Mouse (Mus musculus) cerebellum, adult 9-11 months (tissue): ENCODE results near the gene Agtrap.
"Not testable (repeated sequence)": the region's sequence is repeated elsewhere in the genome, so short reads cannot be mapped to it uniquely, and the experiment has no call there.

Experiments used
- DNase-seq: peaks from one replicate; pipeline ENCODE4 v3.0.0; 2022

Gene Agtrap

DNA sequence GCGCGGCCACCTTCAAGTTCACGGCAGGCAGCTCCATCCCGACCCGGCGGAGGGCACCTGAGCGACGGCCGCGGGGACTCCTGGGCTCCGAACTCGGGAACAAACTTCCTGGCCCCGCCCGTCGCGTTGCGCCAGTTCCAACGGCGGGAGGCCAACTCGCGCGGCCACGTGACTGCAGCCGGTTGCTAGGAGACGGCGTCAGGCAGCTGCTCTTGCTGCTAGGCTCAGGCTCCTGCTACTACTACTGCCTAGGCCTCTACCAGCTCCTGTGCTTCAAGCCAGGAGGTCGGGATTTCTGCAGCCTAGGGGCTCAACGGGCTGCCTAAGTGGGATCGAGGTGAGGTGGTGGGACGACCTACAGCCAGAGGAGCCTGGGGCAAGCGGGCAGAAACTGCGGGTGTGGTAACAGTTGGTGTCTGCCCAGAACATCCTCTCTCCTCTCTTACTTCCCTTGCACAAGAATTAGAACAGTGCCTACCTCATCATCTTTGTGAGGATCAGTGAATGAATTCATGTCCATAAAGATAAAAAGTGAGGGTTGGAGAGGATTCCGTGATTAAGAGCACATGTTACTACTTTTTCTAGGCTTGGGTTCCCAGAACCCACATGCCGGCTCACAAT lies at the start of gene Agtrap:
TSS of gene Agtrap (minus strand) at position 125 of the 621 bp plus-strand sequence.
- DNase-seq = peak; percentile 94

DNA sequence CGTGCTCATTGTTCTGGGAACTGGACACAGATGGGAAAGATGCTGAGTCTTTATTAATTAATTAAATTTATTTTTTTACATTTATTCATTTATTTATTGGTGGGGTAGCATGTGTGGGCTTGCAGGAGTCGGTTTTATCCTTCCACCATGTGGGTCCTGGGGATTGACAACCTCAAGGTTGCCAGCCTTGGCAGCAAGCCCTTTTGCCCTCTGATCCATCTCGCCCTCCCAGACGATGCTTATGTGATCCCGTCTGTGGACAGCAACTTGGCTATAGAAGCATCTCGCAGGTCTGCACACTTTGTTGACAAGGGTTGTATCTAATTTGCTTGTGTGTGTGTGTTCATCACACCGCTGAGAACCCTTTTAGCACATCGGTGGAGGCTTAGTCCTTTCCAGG lies 49.7 kb upstream of the Agtrap start:
- DNase-seq = peak; percentile 29

DNA sequence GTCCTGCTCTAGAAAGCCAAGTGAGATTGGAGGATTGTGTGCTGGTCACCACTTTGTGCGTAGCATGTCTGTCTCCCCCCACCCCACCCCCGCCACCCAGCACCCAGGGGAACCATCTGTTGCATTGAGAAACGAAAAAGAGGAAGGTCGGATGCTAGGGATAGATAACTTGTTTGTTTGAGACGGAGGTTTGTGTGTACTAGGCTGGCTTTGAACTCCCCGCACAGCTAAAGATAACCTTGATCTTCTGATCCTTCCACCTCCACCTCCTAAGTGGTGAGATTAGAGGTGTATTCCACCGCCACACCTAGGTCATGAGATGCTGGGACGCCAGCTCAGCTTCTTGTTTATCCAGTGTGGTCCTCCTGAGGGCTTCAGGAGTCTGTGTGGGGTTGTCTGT lies 47.2 kb upstream of the Agtrap start:
- no peak for DNase-seq

DNA sequence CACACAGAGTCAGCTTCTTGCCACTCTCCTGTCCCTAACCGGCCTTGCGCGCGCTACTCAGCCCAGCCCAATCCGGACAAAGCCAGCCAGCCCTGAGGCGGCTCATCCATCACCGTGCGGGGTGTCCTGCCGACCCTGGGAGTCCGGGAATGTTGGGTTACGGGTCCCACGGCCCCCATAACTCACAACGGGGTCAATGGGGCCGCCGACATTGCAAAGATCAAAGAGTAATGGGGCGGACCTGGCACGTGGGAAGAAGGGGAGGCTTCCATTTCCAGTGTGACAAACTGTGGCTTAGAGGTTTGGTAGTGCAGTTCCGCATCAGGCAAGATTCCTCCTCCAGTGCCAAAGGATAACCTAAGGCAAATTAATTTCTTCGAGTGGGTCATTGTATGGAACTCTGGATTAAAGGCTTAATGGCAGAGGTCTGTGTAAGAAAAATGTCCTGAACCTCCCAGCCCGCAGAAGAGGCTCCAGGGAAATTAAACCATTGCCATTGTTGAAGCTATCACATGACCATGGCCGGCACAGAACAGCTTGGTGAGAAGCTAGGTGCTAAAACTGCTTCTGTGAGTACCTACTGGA lies 43.8 kb upstream of the Agtrap start:
- no peak for DNase-seq

DNA sequence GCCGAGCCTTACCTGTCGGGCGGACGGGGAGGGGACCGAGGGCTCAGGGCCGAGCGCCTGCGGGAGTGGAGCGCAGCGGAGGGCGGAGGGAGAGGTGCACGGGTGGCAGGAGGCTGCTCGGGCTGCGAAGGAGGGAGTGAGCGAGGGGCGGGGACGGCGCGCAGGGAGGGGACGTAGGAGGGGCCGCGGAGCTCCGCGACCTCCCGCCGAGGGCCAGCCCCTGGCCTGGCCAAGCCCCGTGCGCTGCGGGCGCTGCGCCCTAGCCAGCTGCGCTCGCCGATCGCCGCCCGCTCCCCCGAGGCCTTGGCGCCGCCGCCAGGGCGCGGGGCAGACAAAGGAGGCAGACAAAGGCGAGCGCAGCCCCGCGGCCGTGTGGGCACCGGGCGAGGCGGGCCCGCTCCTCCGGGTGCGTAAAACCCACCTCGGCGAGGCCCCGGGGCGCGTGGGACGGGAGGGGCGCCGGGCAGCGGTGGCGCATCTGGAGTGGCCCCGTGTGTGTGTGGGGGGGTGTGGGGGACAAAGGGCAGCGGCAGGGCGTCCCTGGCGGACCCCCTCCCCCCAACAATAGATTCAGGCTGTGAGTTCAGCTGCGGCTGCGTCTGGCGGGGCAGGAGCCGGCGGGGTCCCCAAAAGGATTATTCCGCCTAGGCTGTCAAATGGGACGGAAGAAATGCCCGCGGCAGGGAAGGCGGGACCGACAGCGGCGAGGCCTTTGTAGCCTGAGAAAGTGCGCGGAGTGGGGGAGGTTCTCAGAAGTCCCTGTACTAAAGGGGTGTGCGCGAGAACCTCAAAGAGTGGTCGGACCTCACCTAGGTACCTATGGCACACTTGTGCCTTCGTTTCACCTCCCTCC lies 43.0 kb upstream of the Agtrap start, which contains the start of gene Draxin:
TSS of gene Draxin (minus strand) at position 138 of the 853 bp plus-strand sequence.
- DNase-seq = no peak

DNA sequence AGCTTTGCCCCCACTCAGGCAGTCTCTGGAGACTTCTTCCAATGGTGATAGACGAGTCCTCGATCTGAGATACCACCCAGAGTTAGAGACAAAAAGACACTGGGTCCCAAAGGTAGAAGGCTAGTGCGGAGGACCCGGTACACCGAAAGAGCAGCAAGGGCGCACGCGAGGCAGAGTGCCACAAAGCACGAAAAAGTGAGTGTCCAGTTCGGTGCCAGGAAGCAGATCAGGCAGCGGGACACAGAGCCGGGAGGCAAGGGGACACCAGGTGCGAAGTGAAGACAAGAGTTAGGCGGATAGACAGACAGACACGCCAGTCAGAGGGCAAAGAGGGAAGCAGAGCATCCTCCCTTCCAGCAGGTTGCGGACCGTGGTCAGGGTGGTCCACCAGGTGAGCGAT lies 42.3 kb upstream of the Agtrap start, which contains the start of gene Mad2l2:
TSS of gene Mad2l2 (plus strand) at position 252 of the 400 bp plus-strand sequence.
- no peak for DNase-seq

DNA sequence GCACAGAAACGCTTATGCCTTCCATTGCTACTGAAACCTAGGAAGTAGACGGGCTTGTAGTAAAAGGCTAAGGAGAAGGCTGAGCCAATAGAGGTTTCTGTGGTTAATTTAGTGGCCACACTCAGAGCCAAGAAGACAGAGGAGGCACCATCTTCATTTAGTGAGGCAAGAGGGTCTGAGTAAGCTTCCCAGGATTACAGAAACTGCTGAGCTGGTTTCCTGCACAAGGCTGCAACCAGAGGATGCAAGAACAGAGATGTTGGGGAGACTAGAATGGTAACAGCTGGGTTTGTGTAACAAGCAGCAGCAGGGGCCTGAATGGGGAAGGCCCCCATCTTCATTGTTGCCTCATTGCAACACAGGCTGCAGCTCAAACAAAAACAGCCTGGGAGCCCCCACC lies 40.8 kb upstream of the Agtrap start:
- no peak for DNase-seq

DNA sequence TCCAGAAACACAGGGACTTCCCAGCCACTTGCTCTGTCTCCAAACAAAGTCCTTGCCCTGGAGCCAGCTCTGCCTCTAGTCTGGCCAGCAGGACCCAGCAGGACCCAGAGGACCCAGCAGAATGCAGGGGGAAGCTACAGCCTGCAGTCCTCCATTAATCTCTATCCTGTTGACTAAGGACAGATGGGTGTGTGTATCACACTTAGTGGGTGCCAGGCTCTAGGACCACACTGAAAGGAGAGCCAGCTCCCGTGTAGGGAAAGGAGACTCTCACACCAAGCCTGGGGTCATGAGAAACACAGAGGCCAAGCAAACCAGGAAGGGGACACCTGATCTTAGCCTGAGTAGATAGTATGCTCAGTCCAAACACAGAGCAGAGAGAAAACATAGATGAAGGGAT lies 40.4 kb upstream of the Agtrap start:
- DNase-seq = no peak

DNA sequence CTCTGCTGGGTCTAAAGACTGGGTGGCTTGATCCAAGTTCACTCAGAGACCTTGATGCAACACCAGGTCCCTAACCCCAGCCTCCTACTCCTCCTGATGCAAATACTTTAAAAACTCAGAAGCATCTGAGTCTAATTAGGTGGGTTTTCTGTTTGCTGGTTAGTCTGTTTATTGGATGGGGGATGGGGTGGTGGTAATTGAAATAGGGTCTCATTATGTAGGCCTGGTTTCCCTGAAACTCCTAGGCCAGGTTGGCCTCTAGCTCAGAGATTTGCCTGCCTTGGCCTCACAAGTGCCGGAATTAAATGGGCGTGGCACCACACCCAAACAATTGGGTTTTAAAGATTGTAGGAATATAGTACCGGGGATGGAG lies 34.8 kb upstream of the Agtrap start:
- DNase-seq = no peak

DNA sequence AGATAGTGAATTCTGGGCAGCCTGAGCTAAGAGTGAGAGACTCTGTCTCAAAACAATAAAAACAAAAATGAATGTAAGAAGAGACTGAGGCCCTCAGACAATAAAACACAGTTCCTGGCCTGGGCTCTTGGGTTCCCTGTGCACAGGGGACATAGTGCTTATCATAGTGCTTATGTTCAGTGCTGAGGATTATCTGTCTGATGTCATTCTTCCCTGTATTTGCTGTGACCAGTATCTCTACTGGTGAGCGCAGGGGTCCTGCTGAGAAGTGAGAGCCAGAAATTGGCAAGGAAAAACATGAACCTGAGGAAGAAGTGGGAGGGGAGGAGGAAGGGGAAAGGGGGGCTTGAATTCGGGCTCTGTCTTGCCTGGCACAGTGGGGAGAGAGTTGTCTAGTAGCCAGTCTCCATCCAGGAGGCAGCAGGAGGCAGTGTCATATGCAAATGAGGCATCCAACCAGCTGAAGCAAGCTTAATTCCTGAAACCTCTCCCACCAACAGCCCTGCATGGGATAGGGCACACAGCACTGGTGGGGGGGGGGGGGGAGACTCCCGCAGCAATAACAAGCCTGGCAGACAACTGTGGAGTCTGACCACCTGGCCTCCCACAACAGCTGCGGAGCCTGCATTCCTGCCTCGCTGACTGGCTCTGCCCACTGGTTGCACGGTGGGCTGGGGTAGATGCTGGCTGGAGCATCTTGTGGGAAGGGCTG lies 34.3 kb upstream of the Agtrap start:
- DNase-seq = no peak

DNA sequence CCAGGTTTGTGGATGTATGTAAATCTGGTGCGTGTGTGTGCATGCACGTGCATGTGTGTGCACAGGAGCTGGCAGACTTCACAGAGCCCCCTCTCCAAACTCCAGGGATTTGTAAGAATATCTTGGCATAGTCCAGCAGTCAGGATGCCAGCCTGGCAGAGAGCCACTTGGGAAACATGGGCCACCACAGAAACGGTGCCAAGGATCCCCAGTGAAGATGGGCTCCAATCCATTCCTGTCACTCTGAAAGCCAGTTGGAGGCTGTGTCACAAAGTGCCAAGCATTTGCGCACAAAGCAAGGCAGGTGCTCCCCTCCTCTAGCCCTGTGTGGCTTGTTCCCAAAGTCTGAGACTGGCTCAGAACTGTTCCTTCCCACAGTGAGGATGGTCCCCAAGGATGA lies 33.5 kb upstream of the Agtrap start:
- DNase-seq = peak; percentile 50

DNA sequence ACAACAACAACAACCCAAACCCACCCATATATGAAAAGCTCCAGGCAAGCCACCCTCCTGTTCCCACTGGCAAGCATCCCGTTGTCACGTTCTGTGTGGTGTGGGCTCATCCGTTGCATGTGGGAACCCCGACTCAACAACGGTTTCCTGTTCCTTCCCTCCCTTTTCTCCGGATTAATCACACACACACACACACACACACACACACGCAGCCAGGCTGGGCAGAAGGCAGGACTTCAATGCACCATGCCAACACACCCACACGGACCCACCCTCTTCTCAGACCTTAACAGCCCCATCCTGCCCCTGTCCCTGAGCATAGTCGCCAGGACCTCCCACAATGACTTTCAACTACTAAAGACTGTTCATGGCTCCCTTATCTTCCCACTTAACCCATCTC lies 32.7 kb upstream of the Agtrap start:
- DNase-seq = no peak

DNA sequence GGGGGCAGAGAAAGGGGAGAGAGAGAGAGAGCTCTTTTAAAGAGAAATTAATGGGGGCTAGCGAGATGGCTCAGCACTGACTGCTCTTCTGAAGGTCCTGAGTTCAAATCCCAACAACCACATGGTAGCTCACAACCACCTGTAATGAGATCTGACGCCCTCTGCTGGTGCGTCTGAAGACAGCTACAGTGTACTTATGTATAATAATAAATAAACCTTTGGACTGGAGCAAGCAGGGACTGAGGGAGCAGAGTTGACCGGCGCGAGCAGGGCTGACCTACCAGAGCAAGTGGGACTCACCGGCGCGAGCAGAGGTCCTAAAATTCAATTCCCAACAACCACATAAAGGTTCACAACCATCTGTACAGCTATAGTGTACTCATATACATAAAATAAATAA lies 31.7 kb upstream of the Agtrap start:
- not testable (repeated sequence) for DNase-seq

DNA sequence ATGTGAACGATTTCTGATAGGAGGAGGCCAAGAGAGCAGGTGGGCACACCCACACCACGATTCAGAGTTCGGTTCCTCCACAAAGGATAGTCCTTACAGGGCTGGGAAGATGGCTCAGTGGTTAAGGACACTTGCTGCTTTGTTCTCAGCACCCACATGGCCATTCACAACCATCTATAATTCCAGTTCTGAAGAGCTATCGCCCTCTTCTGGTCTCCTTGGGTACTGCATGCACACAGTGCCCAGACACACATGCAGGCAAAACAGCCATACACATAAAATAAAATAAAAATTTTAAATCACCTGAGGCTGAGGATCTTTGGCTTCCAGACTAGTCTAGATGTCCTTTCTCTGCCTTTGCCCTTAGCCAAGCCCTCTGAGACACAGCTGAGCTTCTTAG lies 29.6 kb upstream of the Agtrap start:
- no peak for DNase-seq

DNA sequence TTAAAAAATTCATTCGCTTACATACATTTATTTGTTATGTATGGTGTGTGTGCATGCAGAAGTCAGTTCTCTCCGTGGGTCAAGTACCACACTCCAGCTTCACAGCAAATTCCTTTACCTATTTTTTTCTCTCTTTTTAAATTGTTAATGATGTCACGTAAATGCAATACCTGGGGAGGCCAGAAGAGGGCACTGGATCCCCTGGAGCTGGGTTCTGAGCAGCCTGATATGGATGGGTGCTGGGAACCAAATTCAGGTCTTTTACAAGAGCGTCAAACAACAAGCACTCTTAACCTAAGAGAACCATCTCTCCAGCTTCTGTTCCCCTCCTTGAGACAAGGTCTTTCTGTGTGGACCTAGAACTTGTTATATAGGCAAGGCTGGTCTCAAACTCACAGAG lies 28.8 kb upstream of the Agtrap start:
- no peak for DNase-seq

DNA sequence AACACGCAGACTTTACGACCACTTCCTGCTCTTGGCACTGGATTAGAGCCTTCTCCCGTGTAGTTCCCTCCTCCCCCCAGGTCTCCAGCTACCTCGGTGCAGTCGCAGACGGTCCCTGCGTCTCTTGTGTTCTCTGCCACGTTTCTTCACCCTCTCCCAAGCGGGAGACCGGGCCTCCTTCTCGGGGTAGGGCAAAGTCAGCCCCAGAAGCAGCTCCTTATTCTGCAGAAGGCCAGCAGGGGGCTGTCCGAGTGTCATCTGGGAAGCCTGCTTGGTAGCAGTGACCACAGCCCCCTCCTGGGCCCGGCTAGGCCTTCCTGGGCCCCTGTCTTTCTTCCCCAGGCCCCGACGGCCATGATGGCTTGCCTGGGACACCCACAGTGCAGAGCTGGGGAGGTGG lies 27.6 kb upstream of the Agtrap start:
- DNase-seq = peak; percentile 28

DNA sequence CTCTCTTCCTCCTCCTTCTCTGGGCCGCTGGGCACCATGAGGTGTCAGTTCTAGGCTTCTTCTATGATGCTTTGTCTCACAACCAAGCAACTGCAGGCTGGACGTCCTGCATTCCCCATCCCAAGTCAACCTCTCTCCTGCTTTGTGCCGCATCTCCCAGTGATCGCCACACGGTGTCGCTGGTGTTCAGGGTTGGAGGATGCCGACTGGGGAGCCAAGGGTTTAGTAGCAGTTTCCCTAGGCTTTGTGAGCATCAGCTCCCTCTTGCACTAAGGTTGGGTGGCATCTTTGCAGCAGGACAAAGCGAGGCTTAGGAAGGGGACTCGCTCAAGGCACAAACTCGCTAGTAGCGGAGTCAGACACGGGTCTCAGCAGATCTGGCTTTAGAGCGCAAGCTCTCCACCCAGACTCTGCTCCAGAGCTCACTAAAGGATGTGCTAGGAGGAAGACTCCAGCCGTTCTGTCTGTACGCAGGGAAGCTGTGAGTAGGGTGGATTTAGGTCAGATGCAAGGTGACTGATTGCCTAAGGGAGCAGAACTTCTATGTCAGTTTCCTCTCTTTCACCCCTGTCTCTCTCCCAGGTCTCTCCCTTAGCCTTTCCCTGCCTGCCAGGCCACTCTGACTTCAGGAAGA lies 27.0 kb upstream of the Agtrap start:
- peak; percentile 79 for DNase-seq

DNA sequence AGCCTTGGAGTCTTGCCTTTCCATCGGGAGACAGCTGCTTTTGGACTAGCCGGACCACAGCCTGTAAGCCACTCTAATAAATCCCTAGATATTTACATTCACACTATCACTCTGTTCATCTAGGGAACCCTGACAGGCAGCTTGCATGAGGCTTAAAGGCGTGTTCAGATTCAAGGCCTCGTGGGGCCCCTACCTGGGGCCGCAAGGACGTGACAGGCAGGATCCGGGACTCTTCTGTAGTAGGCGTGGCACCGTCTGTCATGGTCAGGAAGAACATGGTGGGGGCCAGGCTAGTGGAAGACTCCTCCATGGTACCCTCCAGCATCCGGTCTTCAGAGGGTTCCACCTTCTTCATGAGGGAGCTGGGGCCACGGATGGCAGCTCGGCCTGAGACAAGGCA lies 24.7 kb upstream of the Agtrap start:
- no peak for DNase-seq

DNA sequence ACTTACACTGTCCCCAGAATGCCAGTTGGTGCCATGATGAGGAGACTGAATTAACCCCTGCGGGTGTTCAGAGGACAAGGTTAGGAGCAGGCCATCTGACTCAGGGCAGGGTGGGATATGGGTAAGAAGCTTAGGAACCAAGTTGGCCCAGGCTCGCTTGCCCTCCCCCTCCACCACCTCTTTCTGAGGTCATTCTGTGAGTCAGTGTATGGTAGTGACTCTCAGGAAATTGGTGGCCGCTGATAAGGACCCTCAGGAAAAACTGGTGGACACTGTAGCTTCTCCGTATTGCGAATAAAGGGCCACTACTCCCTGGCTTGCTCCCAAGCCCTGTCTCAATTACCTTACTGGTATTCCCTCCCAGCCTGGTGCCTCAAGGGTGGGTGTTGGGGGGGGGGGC lies 21.4 kb upstream of the Agtrap start:
- DNase-seq = no peak

DNA sequence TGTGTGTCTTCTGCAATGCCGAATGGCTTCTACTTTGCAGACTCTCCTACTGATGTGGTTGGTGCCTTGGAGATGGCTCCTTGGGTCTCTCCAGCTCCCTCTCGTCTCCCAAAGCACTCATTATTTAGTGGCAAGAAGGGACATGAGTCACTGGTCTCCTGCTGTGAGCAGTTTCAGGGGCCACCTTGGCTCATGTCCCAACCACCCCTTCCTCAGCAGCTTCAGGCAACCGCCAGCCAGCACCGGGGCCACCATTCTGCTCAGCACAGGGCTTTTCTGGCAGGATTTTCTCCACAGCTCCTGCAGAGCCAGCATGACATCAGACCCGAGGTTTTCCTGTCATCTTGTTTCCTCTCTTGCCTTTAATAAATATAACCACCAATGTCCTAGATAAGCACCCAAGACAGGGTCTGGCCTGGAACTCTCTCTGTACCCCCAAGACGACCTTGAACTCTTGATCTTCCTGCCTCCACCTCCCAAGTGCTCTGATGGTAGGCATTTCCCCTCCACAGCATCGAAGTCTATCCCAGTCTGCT lies 20.8 kb upstream of the Agtrap start:
- DNase-seq = no peak

DNA sequence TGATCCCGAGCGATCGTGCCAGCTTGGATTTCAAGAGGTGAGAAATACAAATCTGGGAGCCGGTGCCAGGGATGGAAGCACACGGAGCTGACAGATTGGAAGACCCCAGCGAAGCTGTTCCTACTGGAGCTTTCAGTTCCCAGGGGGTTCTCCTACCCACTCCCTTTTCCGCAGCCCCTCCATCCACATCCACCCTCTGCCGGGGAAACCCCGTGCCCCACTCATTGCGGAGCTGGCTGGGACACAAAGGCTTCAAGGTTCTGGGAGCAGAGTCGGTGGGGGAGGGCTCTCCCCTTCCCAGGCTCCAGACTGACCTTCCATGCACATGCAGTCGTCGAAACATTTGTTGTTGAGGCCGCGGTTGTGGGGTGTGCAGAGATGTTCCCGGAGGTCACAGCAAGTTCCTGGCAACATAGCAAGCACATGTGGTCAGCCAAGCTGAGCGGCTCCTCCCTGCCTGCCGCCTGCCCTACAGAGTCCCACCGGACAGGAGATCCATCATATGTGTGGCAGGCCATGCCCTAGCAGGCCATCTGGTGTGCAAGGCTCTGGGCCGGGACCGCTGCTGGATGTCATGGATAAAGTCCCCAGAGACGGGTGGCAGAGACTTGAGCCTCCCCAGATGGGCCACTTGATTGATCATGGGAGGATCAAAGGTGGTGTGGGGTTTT lies 19.9 kb upstream of the Agtrap start:
- DNase-seq = peak; percentile 36

DNA sequence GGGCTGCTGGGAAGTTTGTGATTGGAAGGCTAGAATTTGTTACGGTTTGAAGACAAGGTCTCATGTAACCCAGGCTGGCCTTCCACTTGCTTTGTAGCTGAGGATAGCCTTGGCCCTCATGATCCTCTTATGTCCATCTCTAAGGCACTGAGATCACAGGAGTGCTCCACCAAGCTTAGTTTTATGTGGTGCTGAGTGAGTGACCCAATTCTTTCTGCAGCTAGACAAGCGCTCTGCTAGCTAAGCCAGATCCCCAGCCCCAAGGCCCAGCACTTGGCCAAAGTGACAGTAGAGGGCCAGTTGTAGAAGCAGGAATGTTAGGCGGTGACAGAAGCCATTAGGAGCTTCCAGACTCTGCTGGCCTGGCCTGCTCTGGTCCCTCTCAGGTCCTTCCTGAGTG lies 16.3 kb upstream of the Agtrap start:
- DNase-seq = no peak
